Mouse (Mus musculus): ENCODE measurements around the gene Josd2. TPM values are rescaled to one million over a fixed set of nuclear protein-coding genes. Genes with fewer than 3 reads are reported as not detected.

Josd2 gene
- 10 to 100 TPM; 29.3 to 40.6 TPM for total RNA-seq (2023)

DNA sequence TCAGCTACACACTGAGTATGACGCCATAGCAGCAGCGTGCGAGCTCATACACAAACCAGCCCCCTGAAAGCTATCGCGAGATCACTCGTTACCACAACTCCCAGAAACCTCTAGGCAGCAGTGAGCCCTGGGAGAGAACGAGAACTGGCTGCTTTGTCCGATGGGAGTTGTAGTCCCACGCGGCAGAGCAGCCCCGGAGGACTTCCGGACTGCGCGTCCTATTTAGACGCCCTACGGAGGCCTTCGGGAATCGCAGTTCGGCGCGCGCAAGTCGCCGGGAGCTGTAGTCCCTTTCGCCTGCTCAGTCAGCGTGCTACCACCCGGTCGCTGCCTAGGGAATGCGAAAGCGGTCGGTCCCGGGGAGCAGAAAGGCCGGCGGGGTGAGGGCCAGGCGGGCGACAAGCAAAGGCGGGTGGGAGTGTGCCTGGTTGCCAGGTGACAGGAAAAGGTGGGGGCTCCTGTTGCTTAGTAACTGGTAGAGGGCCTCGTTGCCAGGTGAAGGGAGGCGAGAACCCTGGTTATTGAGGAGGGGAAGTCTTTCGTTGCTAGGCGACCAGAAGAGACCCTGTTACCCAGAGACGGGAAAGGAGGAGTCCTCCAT lies at the start of gene Josd2:
Gene Josd2, plus strand, starts transcription at position 170 of the 601 bp plus-strand sequence.

DNA sequence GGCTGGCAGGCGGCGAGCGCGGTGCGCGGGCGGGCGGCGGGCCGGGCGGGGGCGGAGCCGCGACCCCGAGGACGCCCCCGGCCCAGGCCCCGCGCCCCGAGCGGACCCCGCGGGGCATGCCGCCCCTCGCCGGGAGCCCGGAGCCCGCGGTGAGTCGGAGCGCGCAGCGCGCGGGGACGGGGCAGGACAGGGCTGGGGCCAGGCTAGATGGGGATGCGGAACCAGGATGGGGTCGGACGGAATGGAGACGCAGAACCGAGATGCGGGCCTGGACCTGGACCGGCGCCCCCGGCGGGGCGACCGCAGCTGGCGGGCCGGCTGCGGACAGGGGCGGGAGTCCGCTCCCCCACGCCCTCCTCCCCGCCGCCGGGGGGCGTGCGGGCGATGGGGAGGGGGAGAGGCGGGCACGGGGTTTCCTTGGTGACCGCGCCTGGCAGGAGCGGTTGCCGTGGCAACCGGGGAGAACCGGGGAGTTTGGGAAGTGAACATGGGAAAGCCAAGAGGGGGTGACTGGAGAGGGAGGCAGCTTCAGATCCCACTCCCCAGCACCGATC lies 38.7 kb upstream of the Josd2 start, which contains the start of gene Lrrc4b:
Gene Lrrc4b, plus strand, starts transcription at position 51 of the 554 bp plus-strand sequence.

DNA sequence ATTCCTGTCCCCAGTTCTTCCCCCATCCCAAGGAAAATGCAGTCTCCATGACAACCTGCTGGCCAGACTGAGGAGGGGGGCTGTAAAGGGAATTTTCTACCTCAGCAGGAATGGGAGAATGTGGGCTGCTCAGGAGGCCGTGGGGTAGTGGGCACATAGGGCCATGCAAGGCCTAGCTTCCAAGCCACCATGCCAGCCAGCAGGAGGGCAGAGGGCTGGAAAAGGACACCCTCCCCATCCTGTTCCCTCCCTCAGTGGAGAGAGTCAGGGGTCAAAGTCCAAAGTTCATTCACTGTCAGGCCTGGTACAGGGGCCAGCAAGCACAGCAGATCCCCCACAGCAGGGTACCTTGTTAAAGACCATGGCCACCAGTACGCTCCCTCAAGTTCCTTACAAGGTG lies 2.7 kb upstream of the Josd2 start, which contains the start of gene Aspdh:
Gene Aspdh, plus strand, starts transcription at position 281 of the 400 bp plus-strand sequence.

DNA sequence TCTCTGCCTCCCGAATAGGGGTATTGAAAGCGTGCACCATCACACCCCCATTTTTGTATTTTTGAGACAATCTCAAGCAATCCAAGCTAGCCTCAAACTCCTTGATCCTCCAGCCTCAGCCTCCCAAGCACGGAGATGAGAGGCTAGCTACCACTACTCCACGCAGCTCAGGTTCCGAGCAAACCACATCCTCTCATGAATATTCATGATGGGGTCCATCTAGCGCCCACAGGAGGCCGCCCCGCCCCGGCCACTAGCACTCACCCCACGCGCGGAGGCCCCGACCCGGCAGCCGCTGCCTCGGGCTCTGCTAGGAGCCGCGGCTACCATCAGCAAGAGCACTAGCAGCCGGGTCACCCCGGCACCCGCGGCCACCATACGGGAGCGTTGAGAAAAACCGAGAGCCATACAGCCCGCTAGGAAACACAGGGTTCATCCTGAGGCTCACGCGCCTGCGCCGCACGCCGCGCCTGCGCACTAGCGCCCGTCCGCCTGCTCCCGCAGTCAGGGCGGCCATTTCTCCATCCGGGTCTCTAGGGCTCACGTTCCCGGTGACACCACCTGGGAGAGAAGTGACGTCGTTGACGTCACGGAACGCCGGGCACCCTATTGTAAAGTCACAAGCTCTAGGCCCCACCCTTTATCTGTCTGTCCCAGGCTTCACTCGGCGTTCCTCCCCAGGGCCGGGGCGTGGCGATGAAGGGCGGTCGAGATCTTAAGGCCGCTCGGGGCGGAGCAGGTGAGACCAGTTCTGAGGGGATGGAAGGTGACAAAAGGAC lies 28.4 kb downstream of the Josd2 start, which contains the start of the genes Emc10 and Fam71e1:
Gene Emc10, minus strand, starts transcription at position 538 of the 779 bp plus-strand sequence.
Gene Fam71e1, plus strand, starts transcription at position 590 of the 779 bp plus-strand sequence.

Other genes with a start within 250 kb of the Josd2 start
- not detected for gene Klk1, start 242.6 kb upstream of the Josd2 start, total RNA-seq (2023)
- gene Gm36864, start 231.8 kb upstream of the Josd2 start, total RNA-seq (2023): not detected
- gene 1700028J19Rik, start 221.3 kb upstream of the Josd2 start, total RNA-seq (2023): 1 to 10 TPM in 1 of 2 experiments, under 1 TPM in 1; 0.49 to 1.6 TPM
- 10 to 100 TPM; 27.8 to 34.7 TPM for gene 2410002F23Rik, start 221.3 kb upstream of the Josd2 start, total RNA-seq (2023)
- gene Acp4, start 210.6 kb upstream of the Josd2 start, total RNA-seq (2023): not detected
- gene Gm15517, start 206.5 kb upstream of the Josd2 start, total RNA-seq (2023): not detected
- gene Clec11a, start 161.1 kb upstream of the Josd2 start, total RNA-seq (2023): 1 to 10 TPM in 1 of 2 experiments, under 1 TPM in 1; 0.42 to 1.1 TPM
- gene Shank1, start 157.7 kb upstream of the Josd2 start, total RNA-seq (2023): under 1 TPM; 0.40 to 0.57 TPM
- gene Syt3, start 83.9 kb upstream of the Josd2 start, total RNA-seq (2023): under 1 TPM in 1 of 2 experiments, not detected in 1; 0.36 TPM
- under 1 TPM in 1 of 2 experiments, not detected in 1; 0.16 TPM for gene 1700008O03Rik, start 82.2 kb upstream of the Josd2 start, total RNA-seq (2023)
- not detected for gene Lrrc4b, start 39.0 kb upstream of the Josd2 start, total RNA-seq (2023)
- not detected for gene Aspdh, start 2.6 kb upstream of the Josd2 start, total RNA-seq (2023)
- gene Emc10, start 28.5 kb downstream of the Josd2 start, total RNA-seq (2023): 10 to 100 TPM; 26.0 to 27.0 TPM
- 1 to 10 TPM in 1 of 2 experiments, under 1 TPM in 1; 0.90 to 2.7 TPM for gene Fam71e1, start 28.6 kb downstream of the Josd2 start, total RNA-seq (2023)
- gene Mybpc2, start 56.7 kb downstream of the Josd2 start, total RNA-seq (2023): under 1 TPM; 0.13 to 0.46 TPM
- 10 to 100 TPM in 1 of 2 experiments, 1 to 10 TPM in 1; 4.6 to 14.6 TPM for gene Spib, start 64.1 kb downstream of the Josd2 start, total RNA-seq (2023)
- gene Pold1, start 80.9 kb downstream of the Josd2 start, total RNA-seq (2023): 10 to 100 TPM; 46.1 to 62.2 TPM
- gene Nr1h2, start 86.0 kb downstream of the Josd2 start, total RNA-seq (2023): 100 to 1,000 TPM; 311 to 353 TPM
- gene Napsa, start 104.4 kb downstream of the Josd2 start, total RNA-seq (2023): 100 to 1,000 TPM; 144 to 183 TPM
- gene Kcnc3, start 122.7 kb downstream of the Josd2 start, total RNA-seq (2023): under 1 TPM; 0.67 to 0.86 TPM
- not detected for gene Myh14, start 202.9 kb downstream of the Josd2 start, total RNA-seq (2023)
- not detected for gene Izumo2, start 240.8 kb downstream of the Josd2 start, total RNA-seq (2023)

All from neutrophil, adult 59 days (primary cell).